Mouse (Mus musculus): ENCODE measurements at regions not wholly inside any gene's neighbourhood (a gene's known extent, or its start where the extent isn't known, plus 50 kb on each side); places are given as distances from the start of the nearest gene placed in this dataset.

DNA sequence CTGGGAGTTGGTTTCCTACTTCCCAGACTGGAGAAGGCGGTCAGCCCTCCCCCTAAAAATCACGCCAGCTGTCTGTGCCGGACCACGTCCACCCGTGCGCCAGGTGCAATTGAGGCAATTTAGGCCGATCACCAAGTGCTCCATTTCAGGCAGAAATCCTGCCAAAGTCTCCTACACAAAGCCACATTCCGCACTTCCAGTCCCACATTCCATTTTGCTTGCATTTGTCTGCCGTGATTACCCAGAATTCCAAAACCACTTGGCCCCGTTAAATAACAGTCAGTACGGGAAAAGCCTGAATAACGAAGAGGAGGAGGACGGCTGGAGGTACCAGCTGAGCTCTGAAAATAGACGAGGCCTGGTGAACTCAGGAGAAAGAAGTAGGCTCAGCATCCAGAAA is 167.1 kb upstream of the Srrm4 start:
- TF ChIP-seq CTCF (IDR thresholded peaks at IDR 0.05; ENCODE audit: borderline replicate concordance, extremely low read depth, insufficient read depth, insufficient read length) (no peak), POLR2A (IDR thresholded peaks at IDR 0.05; ENCODE audit: borderline replicate concordance, extremely low read depth, insufficient read depth, insufficient read length, poor library complexity, severe bottlenecking) (no peak)

All from brain, embryonic 14.5 days (tissue).